Mouse (Mus musculus): ENCODE data around the gene Gm20388. TPM values are rescaled to one million over a fixed set of nuclear protein-coding genes. Genes with fewer than 3 reads are reported as not detected.

Gm20388 gene
- polyA plus RNA-seq, 1 experiment from 2014 or later = 7.4 TPM

- H3K36me3 ChIP-seq = no peaks in the 10 kb centered on the region
- H3K4me3 ChIP-seq (replicated peaks) = no peak overlapping the region
- no peaks in the 10 kb centered on the region for H3K9me3 ChIP-seq (replicated peaks)
- no peaks in the 10 kb centered on the region for H3K27me3 ChIP-seq
- peaks cover 36% of the 10 kb centered on the region for H3K4me1 ChIP-seq
- no peak for ATAC-seq (replicated peaks; ENCODE audit: low FRiP score)
- H3K4me2 ChIP-seq = no peak overlapping the region
- no peak overlapping the region for H3K27ac ChIP-seq
- WGBS = 100% methylated on average over 5 of the region's 5 CpGs
- H3K9ac ChIP-seq = no peak overlapping the region
Observed at GRCm38 (mm10) chr8:120192118-120192517, 281.5 kb downstream of the Gm20388 start.

- peaks cover 7% of the 10 kb centered on the region; the same call in 1 of the 2 replicates for H3K9me3 ChIP-seq (replicated peaks)
- no peak overlapping the region for H3K27ac ChIP-seq
- no peak overlapping the region for H3K9ac ChIP-seq
- no peak for ATAC-seq (replicated peaks; ENCODE audit: low FRiP score)
- peaks cover 21% of the 10 kb centered on the region for H3K4me1 ChIP-seq
- 88% methylated on average over 6 of the region's 6 CpGs for WGBS
- H3K27me3 ChIP-seq = no peaks in the 10 kb centered on the region
- no peaks in the 10 kb centered on the region for H3K36me3 ChIP-seq
- no peak overlapping the region for H3K4me2 ChIP-seq
- H3K4me3 ChIP-seq (replicated peaks) = no peak overlapping the region
Observed at GRCm38 (mm10) chr8:120201351-120201750, 290.7 kb downstream of the Gm20388 start.

DNA sequence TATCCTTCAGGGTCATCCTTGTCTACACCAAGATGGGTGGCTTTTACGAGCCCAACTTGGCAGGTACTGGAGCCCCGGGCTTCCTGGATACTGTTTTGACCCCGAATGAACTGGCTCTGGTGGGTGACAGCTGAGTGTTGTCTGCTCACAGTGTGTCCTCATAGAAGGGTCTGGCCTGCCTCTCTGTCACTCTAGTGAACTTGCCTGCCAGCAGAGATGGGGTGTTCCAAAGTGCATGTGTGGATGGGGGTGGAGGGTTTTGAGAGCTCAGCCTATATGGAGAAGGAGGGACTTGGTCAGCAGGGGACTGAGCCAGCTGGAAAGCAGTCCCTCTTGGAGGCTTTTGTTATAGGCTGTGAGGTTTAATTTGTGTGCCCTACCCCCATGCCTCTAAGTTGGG, 291.9 kb downstream of the Gm20388 start:
- H3K4me2 ChIP-seq = no peak overlapping the region
- H3K4me3 ChIP-seq (replicated peaks) = no peak overlapping the region
- H3K36me3 ChIP-seq = no peaks in the 10 kb centered on the region
- H3K27me3 ChIP-seq = no peaks in the 10 kb centered on the region
- H3K9me3 ChIP-seq (replicated peaks) = peaks cover 7% of the 10 kb centered on the region; the same call in 1 of the 2 replicates
- 55% methylated on average over 3 of the region's 3 CpGs for WGBS
- peaks cover 21% of the 10 kb centered on the region for H3K4me1 ChIP-seq
- ATAC-seq (replicated peaks; ENCODE audit: low FRiP score) = no peak; the same call in 1 of the 2 replicates
- no peak overlapping the region for H3K9ac ChIP-seq
- no peak overlapping the region for H3K27ac ChIP-seq

GRCm38 (mm10) chr8:120204736-120205360, 294.2 kb downstream of the Gm20388 start:
- WGBS = 64% methylated on average over 7 of the region's 7 CpGs
- Histone ChIP-seq H3K27me3 (no peaks in the 10 kb centered on the region), H3K4me2 (no peak overlapping the region), H3K27ac (no peak overlapping the region), H3K4me3 (replicated peaks) (no peak overlapping the region), H3K9me3 (replicated peaks) (peaks cover 4% of the 10 kb centered on the region; the same call in 1 of the 2 replicates), H3K9ac (no peak overlapping the region), H3K36me3 (no peaks in the 10 kb centered on the region), H3K4me1 (peaks cover 29% of the 10 kb centered on the region)
- ATAC-seq (replicated peaks; ENCODE audit: low FRiP score) = peak; percentile 22; the same call in 1 of the 2 replicates

- no peak for ATAC-seq (replicated peaks; ENCODE audit: low FRiP score)
- H3K4me1 ChIP-seq = peaks cover 39% of the 10 kb centered on the region
- H3K4me2 ChIP-seq = no peak overlapping the region
- H3K27me3 ChIP-seq = no peaks in the 10 kb centered on the region
- no peak overlapping the region for H3K9ac ChIP-seq
- no peaks in the 10 kb centered on the region for H3K36me3 ChIP-seq
- WGBS = 70% methylated on average over 9 of the region's 9 CpGs
- H3K27ac ChIP-seq = no peak overlapping the region
- H3K4me3 ChIP-seq (replicated peaks) = no peak overlapping the region
- no peaks in the 10 kb centered on the region for H3K9me3 ChIP-seq (replicated peaks)
Observed at GRCm38 (mm10) chr8:120205916-120206315, 295.3 kb downstream of the Gm20388 start.

- 84% methylated on average over 8 of the region's 8 CpGs for WGBS
- no peak overlapping the region for H3K4me3 ChIP-seq (replicated peaks)
- H3K36me3 ChIP-seq = no peaks in the 10 kb centered on the region
- no peak overlapping the region for H3K4me2 ChIP-seq
- no peaks in the 10 kb centered on the region for H3K9me3 ChIP-seq (replicated peaks)
- no peak for ATAC-seq (replicated peaks; ENCODE audit: low FRiP score)
- H3K4me1 ChIP-seq = peaks cover 49% of the 10 kb centered on the region
- no peak overlapping the region for H3K9ac ChIP-seq
- H3K27me3 ChIP-seq = no peaks in the 10 kb centered on the region
- H3K27ac ChIP-seq = no peak overlapping the region
Observed at GRCm38 (mm10) chr8:120207364-120207763, 296.7 kb downstream of the Gm20388 start.

- no peak overlapping the region for H3K27ac ChIP-seq
- H3K9me3 ChIP-seq (replicated peaks) = no peaks in the 10 kb centered on the region
- H3K4me3 ChIP-seq (replicated peaks) = no peak overlapping the region
- H3K36me3 ChIP-seq = no peaks in the 10 kb centered on the region
- H3K4me2 ChIP-seq = no peak overlapping the region
- no peak overlapping the region for H3K9ac ChIP-seq
- no peak for ATAC-seq (replicated peaks; ENCODE audit: low FRiP score)
- peaks cover 49% of the 10 kb centered on the region for H3K4me1 ChIP-seq
- peaks cover 3% of the 10 kb centered on the region; the same call in 1 of the 2 replicates for H3K27me3 ChIP-seq
- 29% methylated on average over 11 of the region's 11 CpGs for WGBS
Observed at GRCm38 (mm10) chr8:120208113-120208512, 297.5 kb downstream of the Gm20388 start.

DNA sequence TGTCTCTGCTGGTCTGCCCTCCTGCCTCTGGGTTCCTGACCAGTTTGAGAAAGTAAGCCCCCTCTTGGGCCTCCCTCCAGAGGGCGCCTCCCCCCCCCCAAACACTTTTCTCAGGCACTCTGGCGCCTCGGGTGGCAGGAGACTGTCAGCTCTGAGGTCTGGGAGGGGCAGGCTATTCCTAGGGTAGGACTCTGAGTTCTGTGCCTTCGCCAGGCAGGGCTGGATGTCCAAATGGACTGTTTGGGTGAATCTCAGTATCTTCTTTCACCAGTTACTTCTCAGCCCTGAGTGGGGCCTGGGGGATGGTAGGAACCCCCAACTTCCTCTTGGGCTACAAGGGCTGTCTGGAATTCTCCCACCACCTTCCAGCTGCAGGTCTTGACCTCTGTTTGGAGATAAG, 300.7 kb downstream of the Gm20388 start:
- 12% methylated on average over 4 of the region's 4 CpGs for WGBS
- no peak overlapping the region for H3K4me3 ChIP-seq (replicated peaks)
- H3K9me3 ChIP-seq (replicated peaks) = no peaks in the 10 kb centered on the region
- H3K27ac ChIP-seq = no peak overlapping the region
- no peak overlapping the region for H3K4me2 ChIP-seq
- no peak overlapping the region for H3K9ac ChIP-seq
- H3K36me3 ChIP-seq = no peaks in the 10 kb centered on the region
- H3K4me1 ChIP-seq = peaks cover 52% of the 10 kb centered on the region
- peaks cover 5% of the 10 kb centered on the region; the same call in 1 of the 2 replicates for H3K27me3 ChIP-seq
- no peak for ATAC-seq (replicated peaks; ENCODE audit: low FRiP score)

GRCm38 (mm10) chr8:120212596-120212995, 302.0 kb downstream of the Gm20388 start:
- no peaks in the 10 kb centered on the region for H3K36me3 ChIP-seq
- H3K4me2 ChIP-seq = no peak overlapping the region
- ATAC-seq (replicated peaks; ENCODE audit: low FRiP score) = no peak
- H3K4me1 ChIP-seq = peaks cover 65% of the 10 kb centered on the region
- H3K4me3 ChIP-seq (replicated peaks) = no peak overlapping the region
- WGBS = 91% methylated on average over 7 of the region's 7 CpGs
- no peak overlapping the region for H3K27ac ChIP-seq
- no peak overlapping the region for H3K9ac ChIP-seq
- no peaks in the 10 kb centered on the region for H3K9me3 ChIP-seq (replicated peaks)
- peaks cover 5% of the 10 kb centered on the region; the same call in 1 of the 2 replicates for H3K27me3 ChIP-seq

DNA sequence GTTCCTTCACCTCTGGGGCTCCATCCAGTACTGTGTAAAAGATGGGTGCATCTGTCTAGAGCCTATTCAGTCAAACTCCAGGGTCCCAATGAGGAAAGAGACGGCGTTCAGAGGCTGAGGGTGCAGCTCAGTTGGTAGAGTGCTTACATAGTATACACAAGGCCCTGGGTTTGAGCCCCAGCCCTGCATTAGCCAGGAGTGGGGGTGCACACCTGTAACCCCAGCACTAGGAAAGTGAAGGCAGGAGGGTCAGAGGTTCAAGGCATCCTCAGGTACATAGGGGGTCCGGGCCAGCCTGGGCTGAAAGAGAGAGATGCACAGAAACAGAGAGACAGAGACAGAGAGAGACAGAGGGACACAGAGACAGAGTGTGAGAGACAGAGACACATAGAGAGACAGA, 302.6 kb downstream of the Gm20388 start:
- no peak overlapping the region for H3K9ac ChIP-seq
- peaks cover 65% of the 10 kb centered on the region for H3K4me1 ChIP-seq
- no peak overlapping the region for H3K27ac ChIP-seq
- peaks cover 5% of the 10 kb centered on the region; the same call in 1 of the 2 replicates for H3K27me3 ChIP-seq
- H3K4me3 ChIP-seq (replicated peaks) = no peak overlapping the region
- WGBS = 95% methylated on average over 3 of the region's 3 CpGs
- ATAC-seq (replicated peaks; ENCODE audit: low FRiP score) = no peak
- no peaks in the 10 kb centered on the region for H3K9me3 ChIP-seq (replicated peaks)
- no peaks in the 10 kb centered on the region for H3K36me3 ChIP-seq
- no peak overlapping the region for H3K4me2 ChIP-seq

- 78% methylated on average over 5 of the region's 5 CpGs for WGBS
- no peak overlapping the region for H3K27ac ChIP-seq
- no peak overlapping the region for H3K9ac ChIP-seq
- H3K4me3 ChIP-seq (replicated peaks) = no peak overlapping the region
- peaks cover 5% of the 10 kb centered on the region; the same call in 1 of the 2 replicates for H3K27me3 ChIP-seq
- H3K9me3 ChIP-seq (replicated peaks) = no peaks in the 10 kb centered on the region
- no peaks in the 10 kb centered on the region for H3K36me3 ChIP-seq
- no peak for ATAC-seq (replicated peaks; ENCODE audit: low FRiP score)
- no peak overlapping the region for H3K4me2 ChIP-seq
- H3K4me1 ChIP-seq = peaks cover 63% of the 10 kb centered on the region
Observed at GRCm38 (mm10) chr8:120213939-120214338, 303.3 kb downstream of the Gm20388 start.

GRCm38 (mm10) chr8:120215416-120216141, 304.9 kb downstream of the Gm20388 start:
- 20% methylated on average over 7 of the region's 7 CpGs for WGBS
- peak; percentile 75 for ATAC-seq (replicated peaks; ENCODE audit: low FRiP score)
- no peak overlapping the region for H3K4me2 ChIP-seq
- peaks cover 55% of the 10 kb centered on the region for H3K4me1 ChIP-seq
- H3K27ac ChIP-seq = peak overlapping the region; percentile 66
- no peak overlapping the region for H3K9ac ChIP-seq
- no peaks in the 10 kb centered on the region for H3K9me3 ChIP-seq (replicated peaks)
- peaks cover 8% of the 10 kb centered on the region; the same call in 1 of the 2 replicates for H3K27me3 ChIP-seq
- no peaks in the 10 kb centered on the region for H3K36me3 ChIP-seq
- H3K4me3 ChIP-seq (replicated peaks) = no peak overlapping the region
